Mouse (Mus musculus) ES-E14 (cell line): ENCODE measurements around the gene Ncor1. TPM values are rescaled to one million over a fixed set of nuclear protein-coding genes. Genes with fewer than 3 reads are reported as not detected.
A peak's percentile ranks its signal among the peaks of the same experiment; 100 is the strongest.

Experiments used
- DNase-seq: peaks from one replicate; pipeline ENCODE4 v3.0.0-alpha.2; 2013; ENCODE audit warnings: low read depth, low spot score
- H3K27ac ChIP-seq: 2 replicates; pipeline ENCODE4 v1.5.1; 2012; ENCODE audit warnings: low read depth, mild to moderate bottlenecking, low read length, moderate library complexity, mixed read lengths; ENCODE audit not compliant: poor library complexity, insufficient read depth, severe bottlenecking
- H3K36me3 ChIP-seq: 2 replicates; pipeline ENCODE4 v1.6.1; 2012; ENCODE audit warnings: mild to moderate bottlenecking, low read length, moderate library complexity, mixed read lengths; ENCODE audit not compliant: control insufficient read depth, poor library complexity, insufficient read depth, severe bottlenecking
- H3K4me1 ChIP-seq, 2 experiments: fragments of 150-350 bp in 1 of 2; sonication (generic) in 1 of 2; 2 replicates each; pipeline ENCODE4 v1.6.1; 2012; ENCODE audit warnings: low read length in 2 of 2, mild to moderate bottlenecking in 1 of 2, mixed read lengths in 1 of 2; ENCODE audit not compliant: control insufficient read depth in 2 of 2, insufficient read depth in 2 of 2, poor library complexity in 1 of 2
- H3K4me3 ChIP-seq, 2 experiments: fragments of 150-350 bp in 1 of 2; sonication (generic) in 1 of 2; 2 replicates each; pipeline ENCODE4 v1.5.1; 2012; ENCODE audit warnings: low read length in 2 of 2, low read depth in 1 of 2, mild to moderate bottlenecking in 1 of 2, mixed read lengths in 1 of 2; ENCODE audit not compliant: insufficient read depth in 1 of 2, poor library complexity in 1 of 2, severe bottlenecking in 1 of 2
- H3K9ac ChIP-seq: 2 replicates; pipeline ENCODE4 v1.6.1; 2012; ENCODE audit warnings: low read depth, mild to moderate bottlenecking, low read length, mixed read lengths; ENCODE audit not compliant: poor library complexity, insufficient read depth, severe bottlenecking
- H3K9me3 ChIP-seq: fragments of 150-350 bp; sonication (generic); 2 replicates; pipeline ENCODE4 v1.6.1; 2012; ENCODE audit warnings: low read depth, mild to moderate bottlenecking, low read length; ENCODE audit not compliant: control insufficient read depth, insufficient read depth
- CHD2 ChIP-seq: IDR thresholded peaks from 2 replicates; pipeline ENCODE4 v1.6.1; 2014; ENCODE audit warnings: mild to moderate bottlenecking, low read depth, low read length, inconsistent platforms
- HCFC1 ChIP-seq: IDR thresholded peaks from 2 replicates; pipeline ENCODE4 v1.6.1; 2012; ENCODE audit warnings: low read length, inconsistent platforms, borderline replicate concordance; ENCODE audit not compliant: insufficient read depth
- MAFK ChIP-seq: IDR thresholded peaks from 2 replicates; pipeline ENCODE4 v1.6.1; 2014; ENCODE audit warnings: mild to moderate bottlenecking, low read depth, low read length, inconsistent platforms; ENCODE audit not compliant: insufficient read depth
- ZC3H11A ChIP-seq: IDR thresholded peaks from 2 replicates; pipeline ENCODE4 v1.6.1; 2012; ENCODE audit warnings: low read depth, mild to moderate bottlenecking, inconsistent platforms, low read length, borderline replicate concordance
- ZNF384 ChIP-seq: IDR thresholded peaks from 2 replicates; pipeline ENCODE4 v1.6.1; 2012; ENCODE audit warnings: low read depth, low read length, inconsistent platforms
- in situ Hi-C, 2 experiments: fragments of 600-800 bp; cut with MboI; formaldehyde crosslinking; loops; one replicate each; pipeline ENCODE4 v1.15.1; 2025; ENCODE audit warnings: low sequenced_read_pairs in 2 of 2, inconsistent platforms in 1 of 2; ENCODE audit not compliant: unreplicated experiment in 2 of 2
- total RNA-seq: library from RNA; depleted of rRNA; stranded (reverse); fragments of 300-350 nt; gene quantifications from 2 replicates; pipeline ENCODE4 v1.2.3, GENCODE M21; 2012

Gene Ncor1
- total RNA-seq, 1 experiment: 186 TPM

GRCm38 (mm10) chr11:62369924-62370323 lies 88.4 kb downstream of the Ncor1 start:
- peaks cover 26% of the 10 kb centered on the region for H3K36me3 ChIP-seq
- in situ Hi-C loops: no loop called here
- TF ChIP-seq ZC3H11A (no peak), CHD2 (no peak), ZNF384 (no peak), MAFK (peak; percentile 97), HCFC1 (no peak)

GRCm38 (mm10) chr11:62366879-62367278 lies 91.5 kb downstream of the Ncor1 start:
- Histone ChIP-seq H3K9me3 (no peaks in the 10 kb centered on the region), H3K4me3 (no peak overlapping the region), H3K4me1 (peaks cover 0 to 5% of the 10 kb centered on the region in 2 experiments; a peak in 1 of 4 replicates), H3K9ac (no peak overlapping the region), H3K36me3 (peaks cover 14% of the 10 kb centered on the region), H3K27ac (peak overlapping the region; percentile 8; the same call in 1 of the 2 replicates)
- no peak for DNase-seq
- in situ Hi-C loops: no loop called here
- TF ChIP-seq MAFK: peak; percentile 72; the same call in 1 of the 2 replicates
- no peak for TF ChIP-seq HCFC1

More at GRCm38 (mm10) chr11:62369924-62370323, 88.4 kb downstream of the Ncor1 start:
- Histone ChIP-seq H3K4me1 (peaks cover 0 to 9% of the 10 kb centered on the region in 2 experiments; a peak in 1 of 4 replicates), H3K9me3 (no peaks in the 10 kb centered on the region), H3K4me3 (no peak overlapping the region), H3K9ac (no peak overlapping the region), H3K27ac (no peak overlapping the region)
- no peak for DNase-seq

GRCm38 (mm10) chr11:62355216-62355615 lies 103.1 kb downstream of the Ncor1 start:
- H3K9ac ChIP-seq: no peak overlapping the region
- H3K4me1 ChIP-seq: peaks cover 1 to 14% of the 10 kb centered on the region in 2 experiments
- H3K27ac ChIP-seq: peak overlapping the region; percentile 35; the same call in 1 of the 2 replicates
- in situ Hi-C loops: no loop called here
- no peaks in the 10 kb centered on the region for H3K9me3 ChIP-seq
- TF ChIP-seq CHD2 (peak; percentile 56; the same call in 1 of the 2 replicates), MAFK (no peak), ZC3H11A (no peak), HCFC1 (no peak), ZNF384 (no peak)
- H3K36me3 ChIP-seq: peaks cover 25% of the 10 kb centered on the region
- DNase-seq: peak; percentile 35
- 0 out of 4 replicates have a peak overlapping the region, but pooled peaks of 1 of the 2 experiments have one; percentile 17 for H3K4me3 ChIP-seq

- no peak overlapping the region for H3K4me3 ChIP-seq
- H3K4me1 ChIP-seq: peaks cover 0 to 11% of the 10 kb centered on the region in 2 experiments; a peak in 3 of 4 replicates
- in situ Hi-C loops: no loop called here
- no peak overlapping the region for H3K27ac ChIP-seq
- no peak for DNase-seq
- peaks cover 29% of the 10 kb centered on the region for H3K36me3 ChIP-seq
- no peaks in the 10 kb centered on the region for H3K9me3 ChIP-seq
- no peak overlapping the region for H3K9ac ChIP-seq
- TF ChIP-seq CHD2 (no peak), HCFC1 (no peak), ZC3H11A (no peak), MAFK (no peak), ZNF384 (no peak)
Observed at GRCm38 (mm10) chr11:62351948-62352347, 106.4 kb downstream of the Ncor1 start.

- TF ChIP-seq ZC3H11A: no peak
- no peak for DNase-seq
- no peak overlapping the region for H3K4me3 ChIP-seq
- H3K9ac ChIP-seq: no peak overlapping the region
- no peaks in the 10 kb centered on the region for H3K9me3 ChIP-seq
- in situ Hi-C loops: no loop called here
- H3K4me1 ChIP-seq: no peaks in the 10 kb centered on the region
- H3K36me3 ChIP-seq: peaks cover 23% of the 10 kb centered on the region
- H3K27ac ChIP-seq: no peak overlapping the region
Observed at GRCm38 (mm10) chr11:62343002-62343401, 115.3 kb downstream of the Ncor1 start.
